Mouse (Mus musculus): ENCODE data around the gene Gmeb2.
A peak's percentile ranks its signal among the peaks of the same experiment; 100 is the strongest.

The Gmeb2 gene

DNA sequence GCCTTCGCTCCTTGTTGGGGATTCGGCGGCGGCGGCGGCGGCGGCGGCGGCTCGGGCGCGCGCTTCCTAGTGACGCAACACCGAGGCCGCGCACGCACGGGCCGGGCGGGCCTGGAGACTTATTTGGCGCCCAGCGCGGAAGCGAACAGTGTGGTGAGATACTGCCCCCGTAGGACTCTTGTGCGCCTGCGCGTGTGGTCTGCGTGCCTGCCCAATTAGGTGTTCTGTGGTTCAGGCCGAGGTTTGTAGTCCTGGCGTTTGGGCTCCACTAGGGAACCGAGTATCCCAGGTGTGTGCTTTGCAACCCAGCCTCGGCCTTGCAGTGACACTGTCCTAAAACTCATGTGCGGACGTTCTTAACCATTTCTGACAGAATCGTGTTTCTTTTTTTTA is at the start of gene Gmeb2:
TSS of gene Gmeb2 (minus strand) at position 78 of the 393 bp plus-strand sequence.
- peak; percentile 91 for DNase-seq

DNA sequence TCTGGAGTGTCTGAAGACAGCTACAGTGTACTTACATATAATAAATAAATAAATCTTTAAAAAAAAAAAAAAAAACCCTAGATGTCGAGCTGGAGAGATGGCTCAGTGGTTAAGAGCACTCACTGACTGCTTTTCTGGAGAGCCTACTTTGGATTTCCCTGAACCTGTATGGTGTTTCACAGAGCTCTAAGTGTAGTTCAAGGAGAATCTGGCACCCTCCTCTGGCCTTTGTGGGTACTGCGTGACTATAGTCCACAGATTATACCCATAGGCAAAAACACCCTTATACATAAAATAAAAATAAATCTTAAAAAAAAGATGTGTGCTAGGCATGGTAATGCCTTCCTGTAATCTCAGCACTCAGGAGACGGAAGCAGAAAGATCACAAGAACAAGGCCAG is 46.2 kb upstream of the Gmeb2 start:
- peak; percentile 77 for DNase-seq

- no peak for DNase-seq
Observed at GRCm38 (mm10) chr2:181332542-181332941, 44.7 kb upstream of the Gmeb2 start.

GRCm38 (mm10) chr2:181326098-181326497 is 38.3 kb upstream of the Gmeb2 start:
- DNase-seq: no peak

DNA sequence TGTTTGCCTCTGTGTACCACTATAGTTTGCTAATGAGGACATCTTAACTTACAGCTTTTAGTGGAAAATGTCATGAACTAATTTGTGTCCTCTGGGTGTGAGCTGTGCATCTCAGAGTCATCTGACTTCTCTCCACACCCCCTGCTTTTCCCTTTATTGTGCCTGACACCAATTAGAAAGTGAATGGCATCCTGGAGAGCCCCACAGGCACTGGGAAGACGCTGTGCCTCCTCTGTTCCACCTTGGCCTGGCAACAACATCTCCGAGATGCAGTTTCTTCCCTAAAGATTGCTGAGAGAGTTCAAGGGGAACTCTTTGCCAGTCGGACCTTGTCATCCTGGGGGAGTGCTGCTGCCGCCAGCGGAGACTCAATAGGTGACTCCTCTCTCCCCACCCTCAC is 34.3 kb upstream of the Gmeb2 start:
- no peak for DNase-seq

- DNase-seq: no peak
Observed at GRCm38 (mm10) chr2:181320103-181320499, 32.3 kb upstream of the Gmeb2 start.

- peak; percentile 82 for DNase-seq
Observed at GRCm38 (mm10) chr2:181319248-181320102, 31.6 kb upstream of the Gmeb2 start, which contains the start of gene Rtel1. Rtel1 (plus strand) TSS chr2:181319739.

GRCm38 (mm10) chr2:181314080-181314810 is 26.4 kb upstream of the Gmeb2 start, which contains the start of gene Stmn3:
Stmn3 (minus strand) TSS chr2:181314500.
- peak; percentile 87 for DNase-seq

DNA sequence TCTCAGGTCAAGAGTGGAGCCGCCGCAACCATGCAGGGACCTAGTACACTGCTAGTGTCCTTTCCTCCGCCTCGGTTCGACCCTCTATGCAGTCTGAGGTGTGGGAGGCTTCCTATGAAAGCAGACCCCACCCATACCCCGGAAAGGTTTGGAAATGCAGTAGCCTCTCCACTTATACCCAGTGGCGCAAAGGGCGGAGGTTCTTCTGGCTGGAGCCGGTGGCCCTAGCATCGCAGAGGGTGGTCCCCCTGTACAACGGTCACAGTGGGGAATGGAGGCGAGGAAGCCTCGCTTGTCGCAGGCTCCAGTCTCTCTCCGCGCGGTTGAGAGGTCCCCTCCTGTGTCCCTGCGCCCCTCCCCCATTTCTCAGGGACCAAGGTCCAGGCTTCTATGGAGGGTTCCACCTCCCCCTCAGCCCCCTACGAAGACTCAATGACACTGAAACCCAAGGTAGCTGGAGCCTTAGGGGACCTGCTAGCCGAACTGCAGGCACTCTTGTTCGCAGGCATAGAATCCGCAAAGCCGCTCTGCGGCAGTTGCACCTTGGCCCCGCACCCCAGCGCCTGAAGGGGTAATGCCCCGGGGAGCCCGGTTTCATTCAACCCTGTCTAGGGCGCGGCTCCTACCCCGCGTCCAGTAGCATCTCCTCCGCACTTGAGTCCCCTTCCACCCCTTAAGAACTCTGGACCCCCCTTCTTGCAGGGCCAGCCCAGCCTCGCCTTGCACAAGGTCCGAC is 25.7 kb upstream of the Gmeb2 start:
- DNase-seq: peak; percentile 63

- no peak for DNase-seq
Observed at GRCm38 (mm10) chr2:181313006-181313343, 25.1 kb upstream of the Gmeb2 start.

- no peak for DNase-seq
Observed at GRCm38 (mm10) chr2:181312435-181312834, 24.6 kb upstream of the Gmeb2 start.

DNA sequence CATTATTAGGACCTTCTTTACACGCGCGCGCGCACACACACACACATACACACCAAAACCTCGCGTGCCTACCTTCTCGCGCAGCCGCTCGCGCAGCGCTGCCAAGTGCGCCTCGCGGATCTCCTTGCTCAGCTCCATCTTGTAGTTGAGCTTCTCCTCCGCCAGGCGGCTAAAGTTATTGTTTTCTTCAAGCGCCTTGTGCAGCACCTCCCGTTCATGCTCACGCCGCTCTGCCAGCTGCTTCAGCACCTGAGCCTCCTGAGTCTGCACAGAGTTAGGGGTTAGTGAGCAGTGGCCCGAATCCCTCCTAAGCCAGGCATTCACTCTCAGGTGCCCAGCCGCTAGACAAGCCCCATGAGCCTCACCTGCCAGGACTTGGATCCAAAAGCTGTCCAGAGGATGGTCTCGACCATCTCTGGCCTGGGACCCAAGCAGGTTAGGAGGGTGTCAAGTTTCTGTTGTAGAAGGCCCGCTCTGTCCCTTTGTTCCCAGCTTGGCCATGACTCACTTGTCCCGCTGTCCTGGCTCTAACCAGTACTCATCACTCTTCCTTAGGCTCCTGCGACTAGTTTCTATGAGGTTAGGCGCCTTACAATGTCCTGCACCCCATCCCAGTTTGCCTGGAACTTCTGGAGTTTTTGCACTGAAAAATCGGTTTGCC is 19.4 kb upstream of the Gmeb2 start:
- DNase-seq: peak; percentile 58

- no peak for DNase-seq
Observed at GRCm38 (mm10) chr2:181304944-181305343, 17.1 kb upstream of the Gmeb2 start.

GRCm38 (mm10) chr2:181302041-181302440 is 14.2 kb upstream of the Gmeb2 start:
- DNase-seq: no peak

DNA sequence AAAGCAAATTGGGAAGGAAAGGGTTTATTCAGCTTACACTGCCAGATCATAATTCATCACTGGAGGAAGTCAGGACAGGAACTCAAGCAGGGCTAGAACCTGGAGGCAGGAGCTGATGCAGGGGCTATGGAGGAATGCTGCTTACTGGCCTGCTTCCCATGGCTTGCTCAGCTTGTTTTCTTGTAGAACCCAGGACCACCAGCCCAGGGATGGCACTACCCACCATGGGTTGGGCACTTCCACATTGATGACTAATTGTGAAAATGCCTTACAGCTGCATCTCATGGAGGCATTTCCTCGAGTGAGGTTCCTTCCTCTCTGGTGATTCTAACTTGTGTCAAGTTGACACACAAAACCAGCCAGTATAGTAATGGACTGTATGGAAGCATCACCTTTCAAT is 3.1 kb upstream of the Gmeb2 start:
- no peak for DNase-seq

DNA sequence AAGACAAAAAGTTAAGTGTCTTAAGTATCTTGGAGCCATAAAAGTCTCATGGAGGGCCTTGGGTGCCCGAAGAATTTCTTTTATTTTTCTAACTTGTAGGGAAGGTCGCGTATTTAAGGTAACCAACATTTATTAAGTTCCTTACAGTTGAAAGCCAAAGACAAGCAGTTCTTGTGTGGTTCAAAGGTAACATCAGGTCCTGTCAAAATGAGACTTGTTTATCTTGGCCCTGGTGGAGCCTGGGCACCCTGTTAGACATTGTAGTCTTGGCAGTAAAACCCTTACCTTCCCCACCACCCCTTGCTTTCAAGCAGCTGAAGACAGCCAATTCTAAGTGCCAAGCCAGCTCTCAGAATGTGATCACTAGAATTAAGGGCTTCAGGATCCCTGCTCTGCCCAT is 856 bp upstream of the Gmeb2 start:
- no peak for DNase-seq

GRCm38 (mm10) chr2:181287338-181287957 is 387 bp downstream of the Gmeb2 start:
- peak; percentile 86 for DNase-seq

DNA sequence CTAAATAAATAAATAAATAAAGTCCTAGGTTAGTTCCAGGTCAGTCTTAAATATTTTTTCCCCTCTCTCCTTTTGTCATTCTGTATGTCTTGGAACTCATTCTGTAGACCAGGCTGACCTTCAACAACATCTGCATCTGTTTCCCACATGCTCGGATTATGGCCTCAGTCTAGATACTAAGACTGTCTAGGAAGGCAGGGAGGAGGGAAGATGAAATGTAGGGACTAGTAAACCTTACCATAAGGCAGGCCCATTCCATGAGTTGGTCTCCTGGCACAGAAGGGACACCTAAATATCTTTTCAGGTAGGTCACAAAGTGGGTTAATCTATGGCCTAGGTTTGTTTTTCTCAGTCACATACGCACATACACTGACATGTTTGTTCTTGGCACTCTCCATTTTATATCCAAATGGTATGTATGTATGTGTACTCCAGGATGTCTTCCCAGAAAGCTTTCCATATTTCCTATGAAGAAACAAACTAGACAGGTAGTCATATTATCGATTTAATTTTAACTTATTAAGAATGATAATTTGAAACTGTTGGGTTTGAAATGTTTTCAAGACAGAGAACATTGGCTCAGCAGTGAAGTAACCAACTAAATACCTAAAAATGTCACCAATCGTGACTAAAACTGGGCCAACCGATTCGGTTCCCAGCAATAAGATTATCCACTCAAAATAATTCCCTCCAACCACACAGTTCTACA is 1.1 kb downstream of the Gmeb2 start:
- DNase-seq: no peak

DNA sequence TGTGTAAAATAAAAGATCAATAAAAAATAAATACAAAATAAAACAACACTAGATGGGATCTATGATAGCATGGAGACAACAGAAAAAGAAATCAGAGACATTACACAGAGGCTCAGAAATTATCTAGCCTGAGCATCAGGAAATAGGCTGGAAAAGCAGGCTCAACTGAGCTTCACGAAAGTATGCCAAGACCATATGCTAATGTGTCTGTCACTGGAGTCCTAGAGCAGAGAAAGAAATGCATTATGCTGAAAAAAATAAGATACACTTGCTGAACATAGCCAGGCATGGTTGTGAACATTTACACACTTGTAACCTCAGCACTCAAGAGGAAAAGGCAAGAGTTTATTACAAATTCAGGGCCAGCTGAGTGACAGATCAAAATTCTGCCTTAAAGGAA is 7.9 kb downstream of the Gmeb2 start:
- no peak for DNase-seq

GRCm38 (mm10) chr2:181277866-181278265 is 10.0 kb downstream of the Gmeb2 start:
- no peak for DNase-seq

DNA sequence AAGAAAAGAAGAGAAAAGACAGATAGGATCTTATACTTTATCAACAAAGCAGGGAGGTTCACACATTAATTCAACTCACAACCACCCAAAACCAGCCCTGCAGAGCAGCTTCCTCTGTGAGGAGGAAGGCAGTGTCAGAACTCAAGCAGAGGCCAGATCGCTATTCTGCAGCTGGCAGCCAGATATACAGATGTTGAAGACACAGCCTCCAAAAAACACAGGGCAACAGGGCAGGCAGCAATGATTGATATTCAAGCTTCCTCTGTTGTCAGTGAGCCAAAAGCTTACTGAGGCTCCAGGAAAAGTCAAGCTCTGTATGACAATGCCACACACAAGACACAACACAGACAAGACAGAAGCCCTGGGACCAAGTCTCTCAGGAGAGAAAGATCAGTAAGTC is 11.1 kb downstream of the Gmeb2 start:
- DNase-seq: no peak

- DNase-seq: no peak
Observed at GRCm38 (mm10) chr2:181274639-181275038, 13.2 kb downstream of the Gmeb2 start.
